Mouse (Mus musculus) megakaryocyte-erythroid progenitor cell, adult 5-6 weeks (primary cell): ENCODE results near the gene Prdm4. TPM values are rescaled to one million over a fixed set of nuclear protein-coding genes. Genes with fewer than 3 reads are reported as not detected.
A peak's percentile ranks its signal among the peaks of the same experiment; 100 is the strongest.

ENCODE experiments used
- ATAC-seq: replicated peaks from 2 replicates; pipeline ENCODE4 v1.8.0; 2016; ENCODE audit warnings: mild to moderate bottlenecking, inconsistent platforms; ENCODE audit not compliant: severe bottlenecking, poor library complexity, low FRiP score, low TSS enrichment
- total RNA-seq, 2 experiments: library from RNA; stranded (forward) in 1 of 2; stranded (reverse) in 1 of 2; fragments of 200-1000, 215-1000 nt in 1 of 2; fragments of >200 nt in 1 of 2; fragmentation: Nextera tagmentation in 1 of 2; gene quantifications; 2 replicates each; pipeline ENCODE4 v1.2.3; 2014 to 2017

Gene Prdm4
- total RNA-seq, 2 experiments from 2014 or later = 21.1 to 27.7 TPM

- no peak for ATAC-seq
Measured at GRCm38 (mm10) chr10:85873861-85874544, 42.9 kb downstream of the Prdm4 start.

GRCm38 (mm10) chr10:85872479-85872773 lies 44.5 kb downstream of the Prdm4 start:
- ATAC-seq = peak; percentile 88

- peak; percentile 92 for ATAC-seq
Measured at GRCm38 (mm10) chr10:85871698-85872478, 45.1 kb downstream of the Prdm4 start.

- ATAC-seq = no peak
Measured at GRCm38 (mm10) chr10:85846105-85846862, 70.7 kb downstream of the Prdm4 start.

Other genes starting within 250 kb of the Prdm4 start
- 44.4 and 55.2 TPM in 2 replicates for gene Pwp1, start 87.6 kb downstream of the Prdm4 start, total RNA-seq (2014; fragmentation: Nextera tagmentation)
- 76.9 and 81.9 TPM in 2 replicates for gene Pwp1, start 87.6 kb downstream of the Prdm4 start, total RNA-seq (2017)
- not detected in 2 replicates for gene Ascl4, start 10.5 kb upstream of the Prdm4 start, total RNA-seq (2014; fragmentation: Nextera tagmentation)
- gene Ascl4, start 10.5 kb upstream of the Prdm4 start, total RNA-seq (2017) = not detected in 2 replicates
- gene Rtcb, start 40.7 kb upstream of the Prdm4 start, total RNA-seq (2014; fragmentation: Nextera tagmentation) = 93.1 and 98.0 TPM in 2 replicates
- gene Rtcb, start 40.7 kb upstream of the Prdm4 start, total RNA-seq (2017) = 175 and 178 TPM in 2 replicates
- 1.0 TPM in 1 of 2 replicates, not detected in the other for gene Bpifc, start 94.8 kb upstream of the Prdm4 start, total RNA-seq (2014; fragmentation: Nextera tagmentation)
- 0.11 TPM in 1 of 2 replicates, not detected in the other for gene Bpifc, start 94.8 kb upstream of the Prdm4 start, total RNA-seq (2017)
- 68.0 and 85.1 TPM in 2 replicates for gene Fbxo7, start 104.8 kb upstream of the Prdm4 start, total RNA-seq (2014; fragmentation: Nextera tagmentation)
- gene Fbxo7, start 104.8 kb upstream of the Prdm4 start, total RNA-seq (2017) = 30.3 and 37.0 TPM in 2 replicates